Mouse (Mus musculus) lung, postnatal 10 days (tissue): ENCODE data around the gene Krt10.

Experiments used
- DNase-seq: peaks from one replicate; pipeline ENCODE4 v3.0.0; 2021

Gene Krt10

GRCm38 (mm10) chr11:99369853-99370451 is 19.2 kb downstream of the Krt10 start:
- DNase-seq, result no peak

GRCm38 (mm10) chr11:99369229-99369628 is 19.9 kb downstream of the Krt10 start:
- peak; percentile 24 for DNase-seq

GRCm38 (mm10) chr11:99366791-99367190 is 22.4 kb downstream of the Krt10 start:
- DNase-seq, result peak; percentile 22

DNA sequence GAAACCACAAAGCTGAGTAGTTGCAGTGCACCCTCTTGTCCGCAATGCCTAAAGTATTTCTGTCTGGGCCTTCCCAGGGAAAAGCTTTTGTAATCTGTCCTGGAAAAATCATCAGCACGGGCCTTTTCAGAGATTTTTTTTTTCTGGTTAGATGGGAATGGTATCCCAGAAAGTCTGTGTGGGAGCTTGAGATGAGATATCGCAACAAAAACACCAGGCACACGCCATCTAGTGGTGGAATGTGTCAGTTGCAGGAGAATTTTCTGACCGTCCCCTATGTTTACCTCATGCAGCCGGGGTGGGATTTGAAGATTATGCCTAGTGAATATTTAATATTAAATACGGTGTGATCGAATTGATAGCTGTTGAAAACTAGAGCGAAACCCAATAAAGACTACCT is 24.8 kb downstream of the Krt10 start:
- peak; percentile 28 for DNase-seq

DNA sequence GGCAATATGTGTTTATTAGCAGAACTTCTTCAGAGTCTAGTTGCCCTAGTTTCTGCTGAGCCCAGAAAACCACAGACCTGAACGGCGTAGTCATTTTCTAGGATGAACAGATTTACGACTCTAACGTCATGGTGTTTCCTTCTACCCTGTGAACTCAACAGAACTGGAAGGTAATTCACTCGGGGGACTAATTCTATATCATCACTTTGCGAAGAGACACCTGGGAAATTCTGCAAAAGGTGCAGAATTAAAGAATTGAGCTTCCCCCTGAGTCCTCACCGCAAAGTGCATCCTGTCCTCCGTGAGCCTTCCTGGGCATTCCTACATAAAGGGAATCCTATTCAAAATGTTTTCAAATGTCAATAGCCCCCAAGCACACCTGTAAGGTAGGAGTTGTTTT is 27.7 kb downstream of the Krt10 start:
- no peak for DNase-seq

- no peak for DNase-seq
These were observed 38.2 kb downstream of the Krt10 start, which contains the start of gene Krt27 for GRCm38 (mm10) chr11:99351004-99351403. Gene Krt27, minus strand, starts transcription at chr11:99351104.

- no peak for DNase-seq
These were observed 49.8 kb downstream of the Krt10 start for GRCm38 (mm10) chr11:99339299-99339847.

- no peak for DNase-seq
These were observed 51.3 kb downstream of the Krt10 start, which contains the start of gene Krt26 for GRCm38 (mm10) chr11:99337866-99338265. Gene Krt26, minus strand, starts transcription at chr11:99337966.
